Mouse (Mus musculus) lung, embryonic 15.5 days (tissue): ENCODE measurements at regions not wholly inside any gene's neighbourhood (a gene's known extent, or its start where the extent isn't known, plus 50 kb on each side); places are given as distances from the start of the nearest gene placed in this dataset.

Experiments used
- ATAC-seq: fragments of 200-750 bp; cut with Nextera tagmentation; 2 replicates; pipeline ENCODE4 v1.8.0; 2017; ENCODE audit warnings: moderate number of reproducible peaks, borderline replicate concordance; ENCODE audit not compliant: low FRiP score, low TSS enrichment; ENCODE audit errors: extremely low read depth
- H3K27ac ChIP-seq: fragments of 300-500 bp; sonication (generic); 2 replicates; pipeline ENCODE4 v1.5.1; 2015; ENCODE audit warnings: moderate library complexity, mild to moderate bottlenecking, inconsistent platforms
- H3K27me3 ChIP-seq: fragments of 300-500 bp; sonication (generic); 2 replicates; pipeline ENCODE4 v1.6.1; 2015; ENCODE audit warnings: inconsistent platforms
- H3K36me3 ChIP-seq: fragments of 300-500 bp; sonication (generic); 2 replicates; pipeline ENCODE4 v1.6.1; 2015; ENCODE audit warnings: inconsistent platforms
- H3K4me1 ChIP-seq: fragments of 300-500 bp; sonication (generic); 2 replicates; pipeline ENCODE4 v1.6.1; 2015; ENCODE audit warnings: inconsistent platforms
- H3K4me2 ChIP-seq: fragments of 300-500 bp; sonication (generic); 2 replicates; pipeline ENCODE4 v1.6.1; 2015; ENCODE audit warnings: inconsistent platforms, mild to moderate bottlenecking, moderate library complexity
- H3K4me3 ChIP-seq: fragments of 300-500 bp; sonication (generic); 2 replicates; pipeline ENCODE4 v1.5.1; 2015; ENCODE audit warnings: mild to moderate bottlenecking, inconsistent platforms
- H3K9ac ChIP-seq: fragments of 300-500 bp; sonication (generic); 2 replicates; pipeline ENCODE4 v1.6.1; 2015; ENCODE audit warnings: inconsistent platforms
- H3K9me3 ChIP-seq: fragments of 300-500 bp; sonication (generic); 2 replicates; pipeline ENCODE4 v1.6.1; 2016; ENCODE audit warnings: inconsistent platforms
- WGBS: fragments of 180-500 bp; shearing (Covaris S2); methylation state at CpG from one replicate; pipeline ENCODE4 v1.1.7; 2015; 5-methylcytosine and 5-hydroxymethylcytosine counted together

DNA sequence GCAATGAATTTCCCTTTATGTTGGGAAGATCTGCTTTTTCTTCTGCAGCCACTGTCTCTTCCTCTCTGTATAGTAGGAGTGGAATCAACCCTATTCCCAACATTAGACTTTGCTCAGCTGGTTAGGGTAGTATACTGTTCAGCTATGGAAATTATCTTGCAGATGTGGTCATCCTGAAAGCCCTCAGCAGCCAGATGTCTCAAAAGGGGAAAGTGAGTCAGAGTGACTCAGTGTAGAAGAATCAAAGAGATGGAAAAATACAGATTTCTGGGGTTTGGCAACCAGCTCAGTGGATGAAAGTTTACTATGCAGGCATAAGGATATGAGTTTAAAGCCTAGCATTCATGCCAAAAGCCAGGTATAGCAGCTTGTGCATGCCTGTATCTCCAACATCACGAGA lies 300.9 kb upstream of the Nmur2 start:
- H3K9me3 ChIP-seq: no peaks in the 10 kb centered on the region
- H3K9ac ChIP-seq: no peak overlapping the region
- H3K4me1 ChIP-seq: no peaks in the 10 kb centered on the region
- no peak overlapping the region for H3K4me3 ChIP-seq
- H3K27me3 ChIP-seq: no peaks in the 10 kb centered on the region
- no peak overlapping the region for H3K4me2 ChIP-seq
- WGBS: 60% methylated on average over 1 of the region's 1 CpGs
- no peak overlapping the region for H3K27ac ChIP-seq
- H3K36me3 ChIP-seq: no peaks in the 10 kb centered on the region
- no peak for ATAC-seq

DNA sequence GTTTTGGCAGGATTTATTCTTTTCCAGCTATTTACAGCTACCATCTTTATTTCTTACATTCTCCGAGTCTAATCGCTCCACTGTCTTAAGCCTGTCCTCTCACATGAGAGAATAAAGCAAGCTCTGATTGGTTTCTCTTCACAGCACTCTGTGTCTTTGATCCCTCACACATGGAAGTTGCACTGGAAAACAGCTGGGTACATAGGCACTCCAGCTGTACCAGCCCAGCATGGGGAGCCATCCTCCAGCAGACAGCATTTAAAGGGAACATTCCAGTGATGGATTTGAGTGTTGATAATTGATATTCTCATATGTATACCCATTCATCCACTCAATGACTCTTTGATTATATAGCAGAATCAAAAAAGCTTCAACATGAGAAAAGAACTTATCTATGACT lies 300.2 kb upstream of the Nmur2 start:
- no peak overlapping the region for H3K27ac ChIP-seq
- no peak overlapping the region for H3K4me3 ChIP-seq
- H3K9ac ChIP-seq: no peak overlapping the region
- ATAC-seq: 0 out of 2 replicates have a peak, but pooled peaks have one; percentile 57
- H3K27me3 ChIP-seq: no peaks in the 10 kb centered on the region
- 55% methylated on average over 2 of the region's 2 CpGs for WGBS
- H3K4me2 ChIP-seq: no peak overlapping the region
- H3K36me3 ChIP-seq: no peaks in the 10 kb centered on the region
- no peaks in the 10 kb centered on the region for H3K4me1 ChIP-seq
- H3K9me3 ChIP-seq: no peaks in the 10 kb centered on the region

DNA sequence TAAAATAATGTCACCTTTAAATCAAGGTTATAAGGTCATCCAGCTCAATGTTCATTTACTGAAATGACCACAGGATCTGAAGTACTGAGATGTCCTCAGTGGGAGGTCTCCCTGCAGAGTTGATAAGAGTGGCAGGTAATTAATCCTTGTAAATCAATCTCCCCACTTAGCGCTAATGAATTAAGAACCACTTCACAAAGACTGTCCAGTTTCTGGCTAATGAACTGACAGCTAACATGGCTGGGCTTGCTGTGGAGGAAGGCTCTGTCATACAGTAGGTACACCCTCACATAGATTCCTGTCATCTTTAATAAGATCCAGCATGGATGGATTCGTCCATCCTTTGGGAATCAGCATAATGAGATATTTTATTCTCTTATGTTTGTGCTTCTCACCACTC lies 297.7 kb upstream of the Nmur2 start:
- Histone ChIP-seq H3K36me3 (no peaks in the 10 kb centered on the region), H3K4me2 (no peak overlapping the region), H3K4me1 (no peaks in the 10 kb centered on the region), H3K9me3 (no peaks in the 10 kb centered on the region), H3K9ac (no peak overlapping the region), H3K27ac (no peak overlapping the region), H3K4me3 (no peak overlapping the region), H3K27me3 (no peaks in the 10 kb centered on the region)
- ATAC-seq: no peak
- 48% methylated on average over 2 of the region's 2 CpGs for WGBS

- Histone ChIP-seq H3K36me3 (no peaks in the 10 kb centered on the region), H3K27ac (no peak overlapping the region), H3K9ac (no peak overlapping the region), H3K4me2 (no peak overlapping the region), H3K27me3 (no peaks in the 10 kb centered on the region), H3K4me3 (no peak overlapping the region), H3K9me3 (no peaks in the 10 kb centered on the region), H3K4me1 (no peaks in the 10 kb centered on the region)
- no peak for ATAC-seq
These were observed 295.1 kb upstream of the Nmur2 start for GRCm38 (mm10) chr11:56335937-56336336.

DNA sequence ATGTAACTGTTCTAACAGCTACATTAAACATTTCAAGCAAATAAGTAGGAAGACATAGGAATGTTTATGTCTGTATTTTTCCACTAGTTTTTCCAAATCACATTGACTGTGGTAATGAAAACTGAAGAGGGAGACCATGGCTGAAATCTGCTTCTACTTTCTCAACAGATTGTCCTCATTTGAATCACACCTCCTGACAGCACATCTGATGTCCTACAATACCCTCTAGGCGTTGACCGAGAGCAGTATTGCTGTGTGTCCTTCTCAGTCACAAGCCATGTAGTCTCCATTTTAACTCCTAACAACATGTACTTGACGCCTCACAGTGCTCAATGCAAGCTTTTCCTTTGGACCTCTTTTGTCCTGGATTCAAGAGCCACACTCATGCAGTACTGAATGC lies 279.5 kb upstream of the Nmur2 start:
- H3K9me3 ChIP-seq: no peaks in the 10 kb centered on the region
- H3K27ac ChIP-seq: no peak overlapping the region
- ATAC-seq: no peak
- 66% methylated on average over 3 of the region's 3 CpGs for WGBS
- no peaks in the 10 kb centered on the region for H3K4me1 ChIP-seq
- H3K4me2 ChIP-seq: no peak overlapping the region
- no peak overlapping the region for H3K9ac ChIP-seq
- no peaks in the 10 kb centered on the region for H3K27me3 ChIP-seq
- H3K36me3 ChIP-seq: no peaks in the 10 kb centered on the region
- no peak overlapping the region for H3K4me3 ChIP-seq

DNA sequence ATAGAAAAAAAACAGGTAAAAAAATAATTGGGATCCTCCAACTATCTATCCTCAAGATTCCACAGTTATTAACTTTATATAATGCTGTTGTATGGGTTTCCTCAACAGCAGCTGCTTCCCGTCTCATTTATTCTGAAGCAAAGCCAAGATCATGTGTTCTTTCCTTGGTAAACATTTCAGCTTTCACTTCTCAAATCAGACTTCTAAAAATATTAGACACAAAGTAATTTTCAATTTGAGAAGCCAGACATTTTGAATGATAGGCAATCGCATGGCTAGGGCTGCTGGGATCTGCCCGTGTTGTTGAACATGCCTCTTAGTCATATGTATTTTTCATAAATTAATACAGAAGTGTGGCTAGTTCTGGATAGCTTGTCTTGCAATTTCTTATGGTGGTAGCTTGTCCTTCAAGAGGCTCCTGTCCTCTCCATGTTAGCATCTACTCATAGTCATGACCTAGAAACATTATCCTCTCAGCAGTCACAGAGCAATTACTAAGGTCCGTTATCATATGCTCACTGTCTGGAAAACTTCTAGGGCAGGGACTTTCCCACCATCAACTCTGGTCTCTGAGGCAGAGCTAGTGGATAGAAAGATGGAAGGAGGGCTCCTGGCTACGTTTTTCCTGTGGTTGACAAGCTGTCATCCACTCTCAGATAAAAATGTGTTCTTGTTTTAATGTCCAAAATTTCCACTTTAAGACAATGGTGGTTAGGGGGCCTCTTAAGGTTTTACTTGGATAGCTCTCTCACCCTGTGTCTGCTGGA lies 274.6 kb upstream of the Nmur2 start:
- ATAC-seq: peak; percentile 75
- no peak overlapping the region for H3K4me2 ChIP-seq
- no peaks in the 10 kb centered on the region for H3K4me1 ChIP-seq
- 41% methylated on average over 5 of the region's 5 CpGs for WGBS
- H3K36me3 ChIP-seq: no peaks in the 10 kb centered on the region
- no peak overlapping the region for H3K4me3 ChIP-seq
- H3K9ac ChIP-seq: no peak overlapping the region
- peak overlapping the region; percentile 42 for H3K27ac ChIP-seq
- H3K27me3 ChIP-seq: no peaks in the 10 kb centered on the region
- no peaks in the 10 kb centered on the region for H3K9me3 ChIP-seq

GRCm38 (mm10) chr11:56309549-56309948 lies 268.7 kb upstream of the Nmur2 start:
- H3K27ac ChIP-seq: no peak overlapping the region
- 91% methylated on average over 1 of the region's 1 CpGs for WGBS
- no peaks in the 10 kb centered on the region for H3K4me1 ChIP-seq
- no peak overlapping the region for H3K9ac ChIP-seq
- ATAC-seq: no peak
- no peak overlapping the region for H3K4me3 ChIP-seq
- no peak overlapping the region for H3K4me2 ChIP-seq
- no peaks in the 10 kb centered on the region for H3K9me3 ChIP-seq
- H3K36me3 ChIP-seq: no peaks in the 10 kb centered on the region
- no peaks in the 10 kb centered on the region for H3K27me3 ChIP-seq

- H3K9me3 ChIP-seq: no peaks in the 10 kb centered on the region
- no peaks in the 10 kb centered on the region for H3K4me1 ChIP-seq
- no peak overlapping the region for H3K27ac ChIP-seq
- ATAC-seq: no peak
- no peak overlapping the region for H3K4me2 ChIP-seq
- WGBS: 81% methylated on average over 5 of the region's 5 CpGs
- H3K4me3 ChIP-seq: no peak overlapping the region
- no peaks in the 10 kb centered on the region for H3K27me3 ChIP-seq
- no peaks in the 10 kb centered on the region for H3K36me3 ChIP-seq
- H3K9ac ChIP-seq: no peak overlapping the region
These were observed 267.7 kb upstream of the Nmur2 start for GRCm38 (mm10) chr11:56308383-56309105.

- no peak overlapping the region for H3K27ac ChIP-seq
These were observed 266.2 kb upstream of the Nmur2 start for GRCm38 (mm10) chr11:56307051-56307450.

GRCm38 (mm10) chr11:56290651-56291578 lies 250.1 kb upstream of the Nmur2 start:
- H3K4me3 ChIP-seq: no peak overlapping the region

More at GRCm38 (mm10) chr11:56307051-56307450, 266.2 kb upstream of the Nmur2 start:
- Histone ChIP-seq H3K27me3 (no peaks in the 10 kb centered on the region), H3K4me1 (no peaks in the 10 kb centered on the region), H3K4me3 (no peak overlapping the region), H3K9ac (no peak overlapping the region), H3K9me3 (no peaks in the 10 kb centered on the region), H3K36me3 (no peaks in the 10 kb centered on the region), H3K4me2 (no peak overlapping the region)
- no peak for ATAC-seq
- 28% methylated on average over 3 of the region's 3 CpGs for WGBS

GRCm38 (mm10) chr11:56285575-56286260 lies 244.9 kb upstream of the Nmur2 start:
- Histone ChIP-seq H3K27ac (no peak overlapping the region), H3K9me3 (no peaks in the 10 kb centered on the region), H3K4me2 (no peak overlapping the region), H3K4me3 (no peak overlapping the region), H3K27me3 (no peaks in the 10 kb centered on the region), H3K9ac (no peak overlapping the region), H3K4me1 (no peaks in the 10 kb centered on the region), H3K36me3 (no peaks in the 10 kb centered on the region)
- 78% methylated on average over 2 of the region's 2 CpGs for WGBS
- ATAC-seq: no peak

More at GRCm38 (mm10) chr11:56290651-56291578, 250.1 kb upstream of the Nmur2 start:
- Histone ChIP-seq H3K27ac (no peak overlapping the region), H3K9ac (no peak overlapping the region), H3K36me3 (no peaks in the 10 kb centered on the region), H3K4me1 (no peaks in the 10 kb centered on the region), H3K9me3 (no peaks in the 10 kb centered on the region), H3K27me3 (no peaks in the 10 kb centered on the region), H3K4me2 (no peak overlapping the region)
- 47% methylated on average over 13 of the region's 13 CpGs for WGBS
- ATAC-seq: no peak
